Mouse (Mus musculus): ENCODE data around the gene Hist2h2ac. TPM values are rescaled to one million over a fixed set of nuclear protein-coding genes. Genes with fewer than 3 reads are reported as not detected.
"Not testable (repeated sequence)": the region's sequence is repeated elsewhere in the genome, so short reads cannot be mapped to it uniquely, and the experiment has no call there.

Gene Hist2h2ac
- polyA plus RNA-seq, 1 experiment from 2014 or later: 4.7 TPM

- 30% methylated on average over 4 of the region's 4 CpGs for WGBS
- Histone ChIP-seq H3K27ac (replicated peaks) (peak overlapping the region; percentile 70; the same call in 1 of the 2 replicates), H3K4me1 (peaks cover 25% of the 10 kb centered on the region), H3K27me3 (no peaks in the 10 kb centered on the region), H3K36me3 (peaks cover 16% of the 10 kb centered on the region), H3K9me3 (no peaks in the 10 kb centered on the region), H3K4me2 (replicated peaks) (peak overlapping the region; percentile 67), H3K4me3 (peak overlapping the region; percentile 60), H3K9ac (replicated peaks) (peak overlapping the region; percentile 73)
- no peak for ATAC-seq (replicated peaks)
Measured at GRCm38 (mm10) chr3:96182382-96182776, 38.3 kb downstream of the Hist2h2ac start.

- Histone ChIP-seq H3K4me1 (peaks cover 25% of the 10 kb centered on the region), H3K9ac (replicated peaks) (peak overlapping the region; percentile 73), H3K9me3 (no peaks in the 10 kb centered on the region), H3K36me3 (peaks cover 20% of the 10 kb centered on the region), H3K27me3 (no peaks in the 10 kb centered on the region), H3K4me3 (peak overlapping the region; percentile 60), H3K27ac (replicated peaks) (peak overlapping the region; percentile 70), H3K4me2 (replicated peaks) (peak overlapping the region; percentile 67)
- 37% methylated on average over 12 of the region's 12 CpGs for WGBS
- peak; percentile 52; the same call in 1 of the 2 replicates for ATAC-seq (replicated peaks)
Measured at GRCm38 (mm10) chr3:96181510-96182381, 38.9 kb downstream of the Hist2h2ac start.

- no peaks in the 10 kb centered on the region for H3K27me3 ChIP-seq
- peaks cover 25% of the 10 kb centered on the region for H3K4me1 ChIP-seq
- peak within 1 kb of the TSS; percentile 73 for H3K9ac ChIP-seq (replicated peaks)
- WGBS: under 1% methylated on average over 11 of the region's 23 CpGs
- H3K27ac ChIP-seq (replicated peaks): peak within 1 kb of the TSS; percentile 70
- peak within 1 kb of the TSS; percentile 60 for H3K4me3 ChIP-seq
- peaks cover 28% of the 10 kb centered on the region for H3K36me3 ChIP-seq
- H3K4me2 ChIP-seq (replicated peaks): peak within 1 kb of the TSS; percentile 67
- ATAC-seq (replicated peaks): peak; percentile 62
- H3K9me3 ChIP-seq: no peaks in the 10 kb centered on the region
Measured at GRCm38 (mm10) chr3:96180727-96181477, 39.8 kb downstream of the Hist2h2ac start, which contains the start of gene Sv2a. Gene Sv2a (plus strand): TSS chr3:96181151.

- Histone ChIP-seq H3K27ac (replicated peaks) (no peak overlapping the region), H3K9me3 (no peaks in the 10 kb centered on the region), H3K4me2 (replicated peaks) (no peak overlapping the region), H3K27me3 (no peaks in the 10 kb centered on the region), H3K4me3 (no peak overlapping the region), H3K4me1 (peaks cover 30% of the 10 kb centered on the region), H3K36me3 (peaks cover 35% of the 10 kb centered on the region), H3K9ac (replicated peaks) (no peak overlapping the region)
- ATAC-seq (replicated peaks): no peak
- WGBS: 54% methylated on average over 4 of the region's 4 CpGs
Measured at GRCm38 (mm10) chr3:96179531-96179930, 41.1 kb downstream of the Hist2h2ac start.

GRCm38 (mm10) chr3:96178902-96179301 is 41.8 kb downstream of the Hist2h2ac start:
- H3K4me3 ChIP-seq: no peak overlapping the region
- WGBS: 88% methylated on average over 2 of the region's 2 CpGs
- no peak for ATAC-seq (replicated peaks)

GRCm38 (mm10) chr3:96178427-96178826 is 42.3 kb downstream of the Hist2h2ac start:
- Histone ChIP-seq H3K4me2 (replicated peaks) (no peak overlapping the region), H3K9me3 (no peaks in the 10 kb centered on the region), H3K36me3 (peaks cover 41% of the 10 kb centered on the region), H3K4me3 (no peak overlapping the region), H3K4me1 (peaks cover 41% of the 10 kb centered on the region), H3K9ac (replicated peaks) (no peak overlapping the region), H3K27ac (replicated peaks) (no peak overlapping the region), H3K27me3 (no peaks in the 10 kb centered on the region)
- WGBS: 94% methylated on average over 4 of the region's 4 CpGs
- ATAC-seq (replicated peaks): no peak

More at GRCm38 (mm10) chr3:96178902-96179301, 41.8 kb downstream of the Hist2h2ac start:
- Histone ChIP-seq H3K27ac (replicated peaks) (no peak overlapping the region), H3K9me3 (no peaks in the 10 kb centered on the region), H3K36me3 (peaks cover 41% of the 10 kb centered on the region), H3K4me2 (replicated peaks) (no peak overlapping the region), H3K27me3 (no peaks in the 10 kb centered on the region), H3K4me1 (peaks cover 37% of the 10 kb centered on the region), H3K9ac (replicated peaks) (no peak overlapping the region)

- 96% methylated on average over 6 of the region's 6 CpGs for WGBS
- H3K4me1 ChIP-seq: peaks cover 35% of the 10 kb centered on the region
- no peaks in the 10 kb centered on the region for H3K9me3 ChIP-seq
- H3K9ac ChIP-seq (replicated peaks): no peak overlapping the region
- H3K36me3 ChIP-seq: peaks cover 41% of the 10 kb centered on the region
- H3K27ac ChIP-seq (replicated peaks): no peak overlapping the region
- H3K4me3 ChIP-seq: no peak overlapping the region
- ATAC-seq (replicated peaks): no peak
- H3K4me2 ChIP-seq (replicated peaks): no peak overlapping the region
- H3K27me3 ChIP-seq: no peaks in the 10 kb centered on the region
Measured at GRCm38 (mm10) chr3:96175251-96175650, 45.4 kb downstream of the Hist2h2ac start.

GRCm38 (mm10) chr3:96174042-96174441 is 46.6 kb downstream of the Hist2h2ac start:
- peaks cover 36% of the 10 kb centered on the region for H3K4me1 ChIP-seq
- H3K4me2 ChIP-seq (replicated peaks); H3K27me3 ChIP-seq; H3K27ac ChIP-seq (replicated peaks); ATAC-seq (replicated peaks); H3K9ac ChIP-seq (replicated peaks); H3K9me3 ChIP-seq: not testable (repeated sequence)
- 0 out of 2 replicates have a peak overlapping the region, but pooled peaks have one; percentile 8 for H3K4me3 ChIP-seq
- peaks cover 41% of the 10 kb centered on the region for H3K36me3 ChIP-seq
- 90% methylated on average over 4 of the region's 4 CpGs for WGBS

- Histone ChIP-seq H3K27ac (replicated peaks) (peak overlapping the region; percentile 98; the same call in 1 of the 2 replicates), H3K4me1 (peaks cover 36% of the 10 kb centered on the region), H3K27me3 (no peaks in the 10 kb centered on the region), H3K36me3 (peaks cover 39% of the 10 kb centered on the region), H3K4me2 (replicated peaks) (peak overlapping the region; percentile 96), H3K4me3 (peak overlapping the region; percentile 55), H3K9ac (replicated peaks) (peak overlapping the region; percentile 86), H3K9me3 (no peaks in the 10 kb centered on the region)
- no peak for ATAC-seq (replicated peaks)
- 31% methylated on average over 7 of the region's 7 CpGs for WGBS
Measured at GRCm38 (mm10) chr3:96173185-96173584, 47.5 kb downstream of the Hist2h2ac start.

- peak within 1 kb of the TSS; percentile 55 for H3K4me3 ChIP-seq
- peak; percentile 96 for ATAC-seq (replicated peaks)
- peak within 1 kb of the TSS; percentile 86 for H3K9ac ChIP-seq (replicated peaks)
- peak within 1 kb of the TSS; percentile 98 for H3K27ac ChIP-seq (replicated peaks)
- peak within 1 kb of the TSS; percentile 96 for H3K4me2 ChIP-seq (replicated peaks)
- H3K9me3 ChIP-seq: no peaks in the 10 kb centered on the region
- no peaks in the 10 kb centered on the region for H3K27me3 ChIP-seq
- peaks cover 32% of the 10 kb centered on the region for H3K36me3 ChIP-seq
- whole genome bisulfite sequencing: under 1% methylated on average over 58 of the region's 58 CpGs
- peaks cover 36% of the 10 kb centered on the region for H3K4me1 ChIP-seq
Measured at GRCm38 (mm10) chr3:96172197-96173178, 48.2 kb downstream of the Hist2h2ac start, which contains the start of gene Sf3b4. Gene Sf3b4 (plus strand): TSS chr3:96172332.

GRCm38 (mm10) chr3:96171583-96172196 is 49.0 kb downstream of the Hist2h2ac start:
- H3K27ac ChIP-seq (replicated peaks): peak overlapping the region; percentile 98
- 17% methylated on average over 18 of the region's 18 CpGs for WGBS
- H3K4me3 ChIP-seq: peak overlapping the region; percentile 55
- peaks cover 36% of the 10 kb centered on the region for H3K4me1 ChIP-seq
- no peaks in the 10 kb centered on the region for H3K27me3 ChIP-seq
- ATAC-seq (replicated peaks): peak; percentile 15
- no peaks in the 10 kb centered on the region for H3K9me3 ChIP-seq
- peaks cover 26% of the 10 kb centered on the region for H3K36me3 ChIP-seq
- H3K4me2 ChIP-seq (replicated peaks): peak overlapping the region; percentile 66
- H3K9ac ChIP-seq (replicated peaks): peak overlapping the region; percentile 86

All from forebrain, embryonic 15.5 days (tissue).